Mouse (Mus musculus) ZHBTc4 (cell line): Measurements from ENCODE around the gene Zfp385b.

ENCODE experiments used
- DNase-seq: peaks from one replicate; pipeline ENCODE4 v3.0.0-alpha.2; 2011; ENCODE audit warnings: low read depth, low spot score

The Zfp385b gene

GRCm38 (mm10) chr2:77705476-77705875, 114.0 kb downstream of the Zfp385b start:
- DNase-seq: no peak

- DNase-seq: no peak
These were observed 116.4 kb downstream of the Zfp385b start for GRCm38 (mm10) chr2:77703080-77703479.

- no peak for DNase-seq
These were observed 128.3 kb downstream of the Zfp385b start for GRCm38 (mm10) chr2:77691174-77691573.

- no peak for DNase-seq
These were observed 129.1 kb downstream of the Zfp385b start for GRCm38 (mm10) chr2:77690316-77690715.

- no peak for DNase-seq
These were observed 130.8 kb downstream of the Zfp385b start for GRCm38 (mm10) chr2:77688651-77689050.

GRCm38 (mm10) chr2:77684088-77684487, 135.4 kb downstream of the Zfp385b start:
- DNase-seq: no peak

- no peak for DNase-seq
These were observed 137.2 kb downstream of the Zfp385b start for GRCm38 (mm10) chr2:77682205-77682604.

- DNase-seq: no peak
These were observed 137.7 kb downstream of the Zfp385b start for GRCm38 (mm10) chr2:77681741-77682140.

- DNase-seq: no peak
These were observed 145.7 kb downstream of the Zfp385b start for GRCm38 (mm10) chr2:77673770-77674169.

- DNase-seq: no peak
These were observed 147.1 kb downstream of the Zfp385b start for GRCm38 (mm10) chr2:77672215-77672905.

- DNase-seq: no peak
These were observed 157.3 kb downstream of the Zfp385b start for GRCm38 (mm10) chr2:77662171-77662570.

GRCm38 (mm10) chr2:77653686-77654085, 165.8 kb downstream of the Zfp385b start:
- DNase-seq: no peak

- DNase-seq: no peak
These were observed 177.8 kb downstream of the Zfp385b start for GRCm38 (mm10) chr2:77641521-77642170.

GRCm38 (mm10) chr2:77639993-77640392, 179.4 kb downstream of the Zfp385b start:
- no peak for DNase-seq

GRCm38 (mm10) chr2:77631606-77632005, 187.8 kb downstream of the Zfp385b start:
- DNase-seq: no peak

GRCm38 (mm10) chr2:77627622-77628231, 191.7 kb downstream of the Zfp385b start:
- DNase-seq: no peak

GRCm38 (mm10) chr2:77618686-77619085, 200.8 kb downstream of the Zfp385b start:
- DNase-seq: no peak

- no peak for DNase-seq
These were observed 209.0 kb downstream of the Zfp385b start for GRCm38 (mm10) chr2:77610303-77610991.

- DNase-seq: no peak
These were observed 210.0 kb downstream of the Zfp385b start for GRCm38 (mm10) chr2:77609452-77609851.

- no peak for DNase-seq
These were observed 210.8 kb downstream of the Zfp385b start for GRCm38 (mm10) chr2:77608666-77609065.

GRCm38 (mm10) chr2:77593461-77593860, 226.0 kb downstream of the Zfp385b start:
- no peak for DNase-seq

- DNase-seq: no peak
These were observed 226.9 kb downstream of the Zfp385b start for GRCm38 (mm10) chr2:77592525-77592924.
